Mouse (Mus musculus) cerebellum, postnatal 14 days (tissue): ENCODE measurements around the gene Brd3os.
A peak's percentile ranks its signal among the peaks of the same experiment; 100 is the strongest.

Experiments
- DNase-seq, 2 experiments: peaks; one replicate each; pipeline ENCODE4 v3.0.0; 2021; ENCODE audit warnings: mixed read lengths in 2 of 2

Brd3os gene

DNA sequence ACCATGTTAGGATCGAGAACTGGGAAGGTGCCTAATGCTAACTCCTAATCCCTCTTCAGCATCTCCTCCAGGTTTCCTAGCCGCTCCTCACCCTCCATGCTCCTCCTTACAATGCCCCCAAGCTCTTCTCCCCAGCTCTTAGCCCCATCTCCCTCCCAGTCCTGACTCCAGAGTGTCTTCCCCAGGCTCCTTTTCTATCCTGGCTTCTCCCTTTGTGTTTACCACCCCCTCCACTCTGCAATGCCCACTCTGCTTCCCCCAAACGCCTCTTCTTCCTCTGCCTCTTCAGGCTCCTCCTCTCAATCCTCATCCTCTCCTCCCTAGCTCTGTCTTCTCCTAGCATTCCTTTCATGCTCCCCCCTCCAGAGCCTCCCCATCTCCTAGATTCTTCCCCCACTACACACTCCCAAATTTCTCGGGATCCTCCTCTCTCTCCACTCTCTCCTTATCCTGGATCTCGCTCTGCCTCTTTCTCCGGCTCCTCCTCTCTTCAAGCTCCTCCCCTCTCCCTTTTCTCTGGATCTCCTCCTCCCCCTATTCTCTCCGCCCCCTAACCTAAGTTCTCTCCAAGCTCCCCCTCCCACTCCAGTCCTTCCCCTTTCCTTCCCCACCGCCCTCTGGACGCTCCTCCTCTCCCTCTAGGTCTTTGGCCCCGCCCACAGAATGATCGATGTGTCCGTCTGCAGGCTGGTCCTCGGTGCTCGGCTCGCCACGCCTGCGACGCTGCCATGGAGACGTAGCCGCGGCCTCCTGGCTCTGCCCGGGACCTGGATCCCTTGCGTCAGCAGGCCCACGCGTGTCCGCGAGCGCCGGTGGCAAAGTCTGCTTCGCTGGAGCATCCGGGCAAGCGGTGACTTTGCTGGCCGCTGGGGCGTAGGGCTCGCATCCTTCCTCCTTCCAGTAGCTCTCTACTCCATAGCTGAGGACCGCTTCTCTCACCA is at the start of gene Brd3os:
Gene Brd3os (plus strand): TSS at position 558 of the 941 bp plus-strand sequence.
- peak; percentile 95 to 97 for DNase-seq

GRCm38 (mm10) chr2:27394158-27394832 is 47.8 kb upstream of the Brd3os start:
- DNase-seq: no peak

GRCm38 (mm10) chr2:27396656-27397440 is 45.3 kb upstream of the Brd3os start:
- DNase-seq: peak; percentile 66 to 71

DNA sequence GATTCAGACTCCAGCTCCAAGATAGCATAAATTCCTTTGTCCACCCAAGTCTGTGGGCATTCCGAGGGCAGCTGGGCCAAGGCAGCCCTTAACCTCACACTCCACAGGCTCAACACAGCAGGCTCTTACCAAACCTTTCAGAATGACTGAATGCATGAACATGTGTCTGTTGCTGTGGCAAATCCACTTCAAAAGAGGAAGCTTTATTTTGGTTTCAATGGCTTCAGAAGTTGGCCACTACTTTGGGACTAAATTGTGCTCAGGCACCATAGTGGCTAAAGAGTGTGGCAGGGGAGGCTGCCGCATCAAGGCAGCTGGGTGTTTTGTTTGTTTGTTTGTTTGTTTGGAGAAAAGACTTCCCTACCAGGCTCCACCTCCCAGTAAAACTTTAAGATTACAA is 42.0 kb upstream of the Brd3os start:
- no peak for DNase-seq

GRCm38 (mm10) chr2:27401544-27401943 is 40.6 kb upstream of the Brd3os start:
- no peak for DNase-seq

DNA sequence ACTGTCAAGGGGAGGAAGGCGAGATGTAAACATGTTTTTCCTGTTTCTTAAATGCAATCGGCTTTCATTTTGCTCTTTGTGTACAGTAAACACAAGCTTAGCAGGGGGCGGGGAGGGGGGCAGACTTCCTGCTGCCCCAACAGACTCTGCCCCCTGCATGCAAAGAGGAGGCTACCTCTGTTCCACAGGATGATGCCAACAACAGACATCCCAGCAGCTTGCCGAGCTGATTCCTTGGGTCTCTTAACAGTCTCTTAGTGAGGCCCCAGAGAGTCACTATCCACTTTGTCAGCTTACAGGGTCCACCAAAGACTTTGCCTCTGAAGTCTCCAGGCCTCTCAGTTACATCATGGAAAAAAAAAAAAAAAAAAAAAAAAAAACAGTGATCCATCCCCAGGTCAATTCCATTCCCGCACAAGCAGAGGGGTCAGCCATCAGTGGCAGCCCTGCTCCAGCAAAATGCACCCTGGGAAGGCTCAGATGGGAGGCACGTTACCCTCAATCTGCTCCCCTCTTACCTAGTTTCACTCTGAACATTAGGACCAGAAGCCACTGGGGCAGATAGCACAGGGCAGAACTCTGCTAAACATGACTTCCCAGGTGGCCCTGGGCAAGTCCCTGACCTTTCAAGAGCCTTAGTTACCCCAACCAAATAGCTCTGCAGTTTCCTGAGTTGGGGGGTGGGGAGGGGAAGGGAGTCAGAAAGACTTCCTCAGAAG is 37.6 kb upstream of the Brd3os start:
- no peak for DNase-seq

DNA sequence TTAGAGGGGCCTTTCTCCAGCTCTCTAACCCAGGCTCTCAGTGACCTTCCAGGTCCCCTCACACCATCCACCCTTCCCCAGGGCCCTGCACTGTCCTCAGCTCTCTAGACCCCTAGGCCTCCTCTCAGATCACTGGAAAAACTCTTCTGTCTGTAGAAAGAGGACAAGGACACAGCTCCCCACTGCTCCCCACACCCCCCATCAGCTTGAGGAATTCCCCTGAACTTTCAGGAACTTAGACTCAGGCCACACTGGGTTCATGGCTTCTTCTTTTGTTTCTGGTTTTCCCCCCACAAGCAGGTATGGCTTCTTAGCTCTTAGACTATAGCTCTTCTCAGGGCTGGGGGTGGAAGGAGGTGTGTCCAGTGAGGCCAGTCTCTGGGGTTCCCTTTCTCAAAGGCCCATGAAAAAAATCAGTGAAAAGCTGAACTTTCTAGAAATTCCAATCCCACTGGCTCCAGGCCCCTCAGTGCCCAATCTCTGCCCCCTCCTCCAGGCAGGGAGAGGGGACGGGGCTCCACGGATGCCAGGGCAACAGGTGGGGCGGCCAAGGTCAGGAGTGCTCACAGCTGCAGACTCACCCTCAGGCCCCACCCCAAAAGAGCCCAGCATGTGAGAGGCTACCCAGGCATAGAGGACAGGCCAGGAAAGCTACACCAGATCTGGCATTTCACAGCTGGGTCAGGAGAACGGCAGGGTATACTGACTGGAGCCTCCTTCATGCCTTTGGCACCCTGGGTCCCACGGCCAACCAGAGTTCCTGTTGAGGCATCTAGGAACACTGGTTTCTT is 36.8 kb upstream of the Brd3os start:
- DNase-seq: no peak

- DNase-seq: no peak
Observed at GRCm38 (mm10) chr2:27406928-27407327, 35.2 kb upstream of the Brd3os start.

DNA sequence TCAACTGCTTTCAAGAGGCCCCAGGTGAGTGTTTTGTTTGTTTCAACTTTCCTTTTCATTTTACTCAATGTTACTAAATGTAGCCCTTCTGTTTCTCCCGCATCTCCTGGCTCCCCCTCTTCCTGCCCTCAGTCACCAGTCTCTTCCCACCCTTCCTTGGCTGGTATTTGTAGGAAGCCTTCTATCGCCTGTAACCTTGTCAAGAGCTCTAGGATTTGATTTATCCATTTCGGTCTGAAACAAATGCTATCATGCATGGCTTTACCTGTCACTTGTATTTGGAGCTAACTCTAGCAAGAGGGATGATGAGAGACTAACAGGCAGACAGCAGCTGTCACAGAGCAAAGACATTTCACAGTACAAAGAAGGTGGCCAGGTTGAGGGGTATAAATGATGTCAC is 33.9 kb upstream of the Brd3os start:
- no peak for DNase-seq

DNA sequence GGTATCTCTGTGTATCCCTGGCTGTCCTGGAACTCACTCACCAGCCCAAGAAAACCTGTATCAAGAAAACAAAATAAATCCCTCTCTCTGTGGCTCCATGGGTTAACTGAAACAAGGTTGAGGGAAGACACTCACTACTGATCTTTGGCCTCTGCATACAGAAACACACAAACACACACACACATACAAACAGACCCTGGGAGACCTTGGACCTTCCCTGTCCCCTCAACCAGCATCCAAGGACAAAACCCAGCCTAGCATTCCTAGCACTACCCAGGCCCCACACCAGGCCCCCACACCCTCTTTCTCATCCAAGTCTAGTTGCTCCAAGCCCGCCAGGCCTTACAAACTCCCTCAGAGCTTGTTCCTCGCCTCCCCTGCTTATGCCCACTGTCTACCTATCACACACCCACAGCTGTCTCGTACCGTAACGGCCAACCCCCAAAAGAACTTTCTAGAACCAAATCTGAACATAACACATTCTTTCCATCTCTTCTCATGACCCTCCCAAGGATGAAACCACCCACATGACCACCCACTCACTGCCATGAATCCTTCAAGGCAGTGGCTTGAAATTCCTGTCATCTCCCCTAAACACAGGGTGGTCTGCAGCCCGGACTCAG is 31.5 kb upstream of the Brd3os start:
- DNase-seq: no peak

GRCm38 (mm10) chr2:27411688-27412174 is 30.4 kb upstream of the Brd3os start:
- no peak for DNase-seq

DNA sequence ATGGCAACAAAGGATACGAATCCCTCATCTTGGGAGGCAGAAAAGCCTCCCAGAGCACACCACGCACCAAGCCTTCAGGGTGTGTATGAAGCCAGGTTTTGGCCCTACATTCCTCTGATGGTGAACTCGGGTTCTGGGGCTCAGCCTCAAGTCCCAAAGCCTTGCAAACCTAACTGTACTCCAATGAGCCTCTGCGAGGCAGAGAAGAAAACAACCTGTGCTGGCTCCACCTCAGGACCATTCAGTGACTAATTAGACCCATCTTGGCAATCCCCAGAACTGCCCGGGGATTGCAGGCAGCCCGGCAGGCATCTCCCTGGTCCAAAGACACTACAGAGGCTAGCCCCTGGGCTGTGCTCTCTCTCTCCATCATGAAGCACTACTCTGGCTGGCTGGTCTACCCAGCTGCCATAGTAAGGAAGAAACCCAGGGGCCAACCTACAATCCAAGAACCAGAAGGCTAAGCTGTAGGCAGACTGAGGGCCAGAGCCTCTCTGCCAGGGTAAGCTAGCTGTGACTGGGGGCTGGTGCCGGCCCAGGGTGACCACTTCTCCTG is 29.8 kb upstream of the Brd3os start:
- DNase-seq: no peak

- DNase-seq: no peak
Observed at GRCm38 (mm10) chr2:27413582-27413935, 28.6 kb upstream of the Brd3os start.

DNA sequence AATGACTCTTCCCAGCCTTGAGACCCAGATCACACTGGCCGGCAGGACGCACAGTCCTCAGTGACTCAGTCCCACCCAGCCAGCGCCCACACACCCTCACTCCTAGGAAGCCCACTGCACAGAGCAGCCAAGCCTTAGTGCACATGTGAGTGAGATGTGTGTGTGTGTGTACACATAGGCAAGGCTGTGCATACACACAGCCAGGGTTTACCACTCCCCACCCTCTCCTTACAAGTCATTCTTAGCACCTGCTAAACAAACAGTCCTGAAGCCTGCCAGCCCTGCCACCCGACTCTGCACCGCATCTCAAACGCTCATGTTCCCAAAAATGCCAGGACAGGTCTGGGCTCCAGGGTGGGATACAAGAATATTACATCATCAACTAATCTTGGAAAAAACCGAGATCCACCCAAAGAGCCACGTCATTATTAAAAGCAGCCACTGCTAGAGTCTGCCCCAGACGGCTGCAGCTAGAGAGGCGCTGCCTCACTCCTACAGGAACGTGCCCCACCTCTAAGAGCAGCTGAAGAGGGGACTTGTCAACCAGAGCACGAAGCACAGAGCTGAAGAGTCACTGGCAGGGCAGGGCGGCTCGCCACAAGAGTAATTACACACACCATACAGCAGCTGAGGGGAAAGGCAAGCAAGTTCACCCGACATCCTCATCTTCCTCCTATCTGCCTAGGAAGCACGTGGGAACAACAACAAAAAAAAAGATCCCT is 28.0 kb upstream of the Brd3os start:
- DNase-seq: no peak

GRCm38 (mm10) chr2:27415060-27415783 is 26.9 kb upstream of the Brd3os start:
- no peak for DNase-seq

DNA sequence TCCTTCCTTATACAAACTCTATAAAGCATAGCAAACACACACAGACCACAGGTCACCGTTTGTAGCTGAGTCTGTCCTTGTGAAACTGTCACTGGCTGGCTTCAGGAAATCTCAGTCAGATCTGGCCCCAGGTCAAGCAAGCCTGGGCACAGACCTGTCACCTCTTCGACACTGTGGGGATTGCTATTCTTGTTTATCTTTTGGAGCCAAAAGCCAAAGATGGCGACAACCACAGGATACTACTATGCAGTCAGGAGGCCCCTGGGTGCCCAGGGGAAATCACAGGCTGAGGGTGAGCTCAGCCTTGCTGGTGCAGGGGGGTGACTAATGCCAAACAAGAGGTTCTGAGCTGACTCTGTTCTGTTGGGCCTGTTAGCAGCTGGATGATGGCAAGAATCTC is 25.7 kb upstream of the Brd3os start:
- DNase-seq: peak in 1 of 2 experiments; percentile 53

- no peak for DNase-seq
Observed at GRCm38 (mm10) chr2:27417648-27418153, 24.4 kb upstream of the Brd3os start.

- peak in 1 of 2 experiments; percentile 11 for DNase-seq
Observed at GRCm38 (mm10) chr2:27418577-27419070, 23.5 kb upstream of the Brd3os start.
